Comparison of ENCODE assay signal across 10 mouse cellular contexts in genomic region chr11:116282089-116282488, GRCm38 (mm10). TPM values are rescaled to one million over a fixed set of nuclear protein-coding genes. Genes with fewer than 3 reads are reported as not detected.
DNase-seq lines count a peak whose midpoint lies in the region; ATAC-seq and TF ChIP-seq lines count a peak whose summit lies in the region.
"Had no signal": no experiment of that assay in that cellular context is flagged by ENCODE, and none has a peak within 500 bp of the region (broad histone marks: within the 10 kb centered on the region; RNA-seq: fewer than 3 reads in every experiment).

No protein-coding gene starts in this region.

- no peaks in the 10 kb centered on the region for H3K36me3 ChIP-seq in heart, embryonic 15.5 days
- H3K36me3 ChIP-seq in embryonic facial prominence, embryonic 12.5 days = peaks cover under 1% of the 10 kb centered on the region; the same call in 1 of the 2 replicates
- H3K36me3 ChIP-seq in midbrain, postnatal 0 days (ENCODE audit: insufficient read depth, low read length) = no peaks in the 10 kb centered on the region

- H3K4me1 ChIP-seq in heart, embryonic 15.5 days (replicated peaks) = peaks cover 25% of the 10 kb centered on the region
- H3K4me1 ChIP-seq in embryonic facial prominence, embryonic 12.5 days = peaks cover 7% of the 10 kb centered on the region; the same call in 1 of the 2 replicates
- H3K4me1 ChIP-seq in midbrain, postnatal 0 days (ENCODE audit: insufficient read depth, low read length) = peaks cover 4% of the 10 kb centered on the region; the same call in 1 of the 2 replicates

- no peak for DNase-seq in heart, adult 9 months (ENCODE audit: low spot score in 2 of 2)
- DNase-seq in kidney, adult 9 months = peak; percentile 40
- DNase-seq in midbrain, postnatal 0 days (ENCODE audit: low spot score) = peak; percentile 29
- no peak for DNase-seq in adrenal gland, postnatal 25 days
- DNase-seq in right cerebral cortex, postnatal 14 days = no peak
- no peak for DNase-seq in testis, postnatal 10 days (ENCODE audit: low spot score)

- TF ChIP-seq CTCF in midbrain, postnatal 0 days (IDR thresholded peaks at IDR 0.05) = peak; percentile 21; the same call in 1 of the 2 replicates

- H3K9me3 ChIP-seq in heart, embryonic 15.5 days (replicated peaks) = no peaks in the 10 kb centered on the region
- no peaks in the 10 kb centered on the region for H3K9me3 ChIP-seq in embryonic facial prominence, embryonic 12.5 days
- no peaks in the 10 kb centered on the region for H3K9me3 ChIP-seq in midbrain, postnatal 0 days (ENCODE audit: low read length)

- H3K27ac ChIP-seq in heart, embryonic 15.5 days = no peak overlapping the region
- H3K27ac ChIP-seq in embryonic facial prominence, embryonic 12.5 days = no peak overlapping the region
- H3K27ac ChIP-seq in midbrain, postnatal 0 days (ENCODE audit: low read depth, low read length) = no peak overlapping the region

- no peak for ATAC-seq in heart, embryonic 15.5 days (replicated peaks; ENCODE audit: insufficient number of reproducible peaks, insufficient read depth, low FRiP score, low read depth)
- no peak for ATAC-seq in embryonic facial prominence, embryonic 12.5 days (ENCODE audit: insufficient number of reproducible peaks, insufficient read depth, low FRiP score, low TSS enrichment)
- no peak for ATAC-seq in midbrain, postnatal 0 days (ENCODE audit: low FRiP score)

- 2% methylated on average over 11 of the region's 11 CpGs for WGBS in heart, embryonic 15.5 days
- 3% methylated on average over 11 of the region's 11 CpGs for WGBS in embryonic facial prominence, embryonic 12.5 days
- WGBS in midbrain, postnatal 0 days = 1% methylated on average over 11 of the region's 11 CpGs

- H3K9ac ChIP-seq in heart, embryonic 15.5 days = no peak overlapping the region
- no peak overlapping the region for H3K9ac ChIP-seq in embryonic facial prominence, embryonic 12.5 days
- no peak overlapping the region for H3K9ac ChIP-seq in midbrain, postnatal 0 days (replicated peaks; ENCODE audit: low read length, poor library complexity, severe bottlenecking)

- H3K4me3 ChIP-seq in heart, embryonic 15.5 days = peak overlapping the region; percentile 36; the same call in 1 of the 2 replicates
- H3K4me3 ChIP-seq in embryonic facial prominence, embryonic 12.5 days = peak overlapping the region; percentile 34; the same call in 1 of the 2 replicates
- peak overlapping the region; percentile 33; the same call in 1 of the 2 replicates for H3K4me3 ChIP-seq in midbrain, postnatal 0 days (ENCODE audit: low read depth, low read length)

- H3K4me2 ChIP-seq in heart, embryonic 15.5 days = peak overlapping the region; percentile 61
- peak overlapping the region; percentile 57; the same call in 1 of the 2 replicates for H3K4me2 ChIP-seq in embryonic facial prominence, embryonic 12.5 days (replicated peaks)
- peak overlapping the region; percentile 53; the same call in 1 of the 2 replicates for H3K4me2 ChIP-seq in midbrain, postnatal 0 days (ENCODE audit: low read depth, low read length, poor library complexity, severe bottlenecking)

- H3K27me3 ChIP-seq in heart, embryonic 15.5 days = peaks cover 64% of the 10 kb centered on the region
- peaks cover 66% of the 10 kb centered on the region for H3K27me3 ChIP-seq in embryonic facial prominence, embryonic 12.5 days
- H3K27me3 ChIP-seq in midbrain, postnatal 0 days (ENCODE audit: insufficient read depth, low read length) = peaks cover 38% of the 10 kb centered on the region
- H3K27me3 ChIP-seq: CH12.LX had no signal

RNA-seq across cellular contexts. Expression of gene Galr2, which starts 1.4 kb away (rescaled TPM):
- polyA plus RNA-seq in heart, embryonic 15.5 days (2015; fragmentation: Nextera tagmentation; extraction: Ambion mirVana) = 0.19 and 0.20 TPM in 2 replicates
- 0.47 and 0.56 TPM in 2 replicates for polyA plus RNA-seq in embryonic facial prominence, embryonic 12.5 days (2016; fragmentation: Nextera tagmentation; extraction: Ambion mirVana)
- total RNA-seq in midbrain, postnatal 0 days (2014; rRNA removed) = 0.47 TPM in 1 of 2 replicates, not detected in the other
- 0.36 and 0.54 TPM in 2 replicates for polyA plus RNA-seq in midbrain, postnatal 0 days (2015; fragmentation: Nextera tagmentation; extraction: Ambion mirVana)
- not detected in 2 replicates for total RNA-seq in adrenal gland, postnatal 25 days (2021)
- total RNA-seq: heart, adult 8-10 months had no signal

RNA-seq across cellular contexts. Expression of gene Srp68, which starts 8.1 kb away (rescaled TPM):
- 57.2 and 74.0 TPM in 2 replicates for polyA plus RNA-seq in heart, embryonic 15.5 days (2015; fragmentation: Nextera tagmentation; extraction: Ambion mirVana)
- 105 and 107 TPM in 2 replicates for polyA plus RNA-seq in embryonic facial prominence, embryonic 12.5 days (2016; fragmentation: Nextera tagmentation; extraction: Ambion mirVana)
- 17.7 and 27.3 TPM in 2 replicates for total RNA-seq in midbrain, postnatal 0 days (2014; rRNA removed)
- polyA plus RNA-seq in midbrain, postnatal 0 days (2015; fragmentation: Nextera tagmentation; extraction: Ambion mirVana) = 47.9 and 50.9 TPM in 2 replicates
- total RNA-seq in adrenal gland, postnatal 25 days (2021) = 68.1 and 70.9 TPM in 2 replicates

RNA-seq across cellular contexts. Expression of gene Exoc7, which starts 24.9 kb away (rescaled TPM):
- polyA plus RNA-seq in heart, embryonic 15.5 days (2015; fragmentation: Nextera tagmentation; extraction: Ambion mirVana) = 45.2 and 58.2 TPM in 2 replicates
- 78.8 and 83.9 TPM in 2 replicates for polyA plus RNA-seq in embryonic facial prominence, embryonic 12.5 days (2016; fragmentation: Nextera tagmentation; extraction: Ambion mirVana)
- total RNA-seq in midbrain, postnatal 0 days (2014; rRNA removed) = 81.0 and 101 TPM in 2 replicates
- 144 and 149 TPM in 2 replicates for polyA plus RNA-seq in midbrain, postnatal 0 days (2015; fragmentation: Nextera tagmentation; extraction: Ambion mirVana)
- total RNA-seq in adrenal gland, postnatal 25 days (2021) = 53.6 and 77.1 TPM in 2 replicates

RNA-seq across cellular contexts. Expression of gene Evpl, which starts 44.2 kb away (rescaled TPM):
- polyA plus RNA-seq in heart, embryonic 15.5 days (2015; fragmentation: Nextera tagmentation; extraction: Ambion mirVana) = 0.71 and 1.6 TPM in 2 replicates
- 2.9 and 3.1 TPM in 2 replicates for polyA plus RNA-seq in embryonic facial prominence, embryonic 12.5 days (2016; fragmentation: Nextera tagmentation; extraction: Ambion mirVana)
- total RNA-seq in midbrain, postnatal 0 days (2014; rRNA removed) = 3.3 and 4.9 TPM in 2 replicates
- 1.9 and 2.3 TPM in 2 replicates for polyA plus RNA-seq in midbrain, postnatal 0 days (2015; fragmentation: Nextera tagmentation; extraction: Ambion mirVana)
- 1.00 and 1.5 TPM in 2 replicates for total RNA-seq in adrenal gland, postnatal 25 days (2021)

RNA-seq across cellular contexts. Expression of gene Foxj1, which starts 53.1 kb away (rescaled TPM):
- 0.89 and 2.6 TPM in 2 replicates for polyA plus RNA-seq in heart, embryonic 15.5 days (2015; fragmentation: Nextera tagmentation; extraction: Ambion mirVana)
- polyA plus RNA-seq in embryonic facial prominence, embryonic 12.5 days (2016; fragmentation: Nextera tagmentation; extraction: Ambion mirVana) = 1.0 and 1.8 TPM in 2 replicates
- total RNA-seq in midbrain, postnatal 0 days (2014; rRNA removed) = 24.1 and 37.5 TPM in 2 replicates
- polyA plus RNA-seq in midbrain, postnatal 0 days (2015; fragmentation: Nextera tagmentation; extraction: Ambion mirVana) = 9.6 and 12.1 TPM in 2 replicates
- total RNA-seq in adrenal gland, postnatal 25 days (2021) = 0.15 TPM in 1 of 2 replicates, not detected in the other

Comparison
In these comparisons a context has a peak if more than half of its experiments do, and no peak if none do; other contexts are left out.
1. DNase-seq: peak in kidney, adult 9 months (single experiment) and midbrain, postnatal 0 days (single experiment); none in heart, adult 9 months (0 of 2), adrenal gland, postnatal 25 days (single experiment), right cerebral cortex, postnatal 14 days (single experiment) and testis, postnatal 10 days (single experiment).
2. Peak in every context shown above with its lines, with median percentiles within 50 percentile points of each other: H3K4me2 ChIP-seq and H3K4me3 ChIP-seq.